Mouse (Mus musculus): Measurements from ENCODE around the gene Cwc22.

Gene Cwc22

GRCm38 (mm10) chr2:77969956-77970355 lies 23.8 kb upstream of the Cwc22 start:
- DNase-seq (ENCODE audit: low spot score) = no peak

DNA sequence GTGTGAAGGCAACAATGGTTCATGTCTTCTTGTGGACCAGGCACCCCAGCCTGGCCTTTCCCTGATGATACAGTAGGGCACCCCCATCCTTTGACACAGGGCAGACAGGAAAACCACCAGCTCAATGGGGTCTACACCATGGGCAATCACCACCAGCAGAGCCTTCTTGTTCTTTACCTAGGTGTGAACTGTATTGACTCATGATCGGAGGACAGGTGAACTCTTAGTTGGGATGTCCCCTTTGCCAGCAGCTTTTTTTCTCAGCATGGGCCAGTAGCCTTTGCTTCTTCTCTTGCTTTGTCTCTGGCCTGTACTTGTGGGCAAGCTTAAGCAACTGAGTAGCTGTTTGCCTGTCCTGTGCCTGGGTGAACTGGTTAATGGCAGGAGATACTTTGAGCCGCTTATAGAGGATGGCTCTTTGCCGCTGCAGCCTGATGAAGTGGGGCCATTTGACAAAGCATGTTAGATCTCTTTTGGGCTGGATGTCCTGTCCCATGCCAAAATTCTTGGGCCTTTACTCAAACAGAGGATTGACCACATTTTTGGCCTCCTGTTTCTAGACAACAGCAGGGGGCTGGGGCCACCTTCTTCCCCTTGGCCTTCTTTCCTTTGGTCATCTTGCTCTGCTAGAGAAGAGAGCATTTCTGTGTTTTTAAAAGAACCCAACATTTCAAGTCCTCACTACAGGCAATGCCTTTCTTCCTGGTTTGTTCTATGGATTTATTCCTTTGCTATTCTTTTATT lies 16.4 kb upstream of the Cwc22 start:
- no peak for DNase-seq (ENCODE audit: low spot score)

GRCm38 (mm10) chr2:77961256-77961655 lies 15.1 kb upstream of the Cwc22 start:
- no peak for DNase-seq (ENCODE audit: low spot score)

DNA sequence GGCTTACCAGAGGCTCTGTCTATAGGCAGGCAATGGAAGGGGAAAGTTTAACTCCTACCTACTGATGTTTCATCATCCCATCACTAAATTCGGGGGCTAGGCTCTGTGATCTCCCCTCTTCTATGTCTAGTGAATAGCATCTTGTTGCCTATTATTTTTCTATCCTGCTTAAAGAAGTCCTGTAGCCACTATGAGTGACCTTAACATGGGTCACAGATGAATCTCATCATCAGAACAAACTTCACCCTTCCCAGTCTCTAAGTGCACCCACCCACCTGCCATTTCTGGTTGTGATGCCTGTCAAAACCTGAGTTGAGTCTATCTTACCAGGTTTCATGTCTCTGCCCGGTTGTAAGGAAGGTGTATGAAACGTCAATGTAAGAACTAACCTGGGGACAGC lies 14.5 kb upstream of the Cwc22 start:
- DNase-seq (ENCODE audit: low spot score) = no peak

DNA sequence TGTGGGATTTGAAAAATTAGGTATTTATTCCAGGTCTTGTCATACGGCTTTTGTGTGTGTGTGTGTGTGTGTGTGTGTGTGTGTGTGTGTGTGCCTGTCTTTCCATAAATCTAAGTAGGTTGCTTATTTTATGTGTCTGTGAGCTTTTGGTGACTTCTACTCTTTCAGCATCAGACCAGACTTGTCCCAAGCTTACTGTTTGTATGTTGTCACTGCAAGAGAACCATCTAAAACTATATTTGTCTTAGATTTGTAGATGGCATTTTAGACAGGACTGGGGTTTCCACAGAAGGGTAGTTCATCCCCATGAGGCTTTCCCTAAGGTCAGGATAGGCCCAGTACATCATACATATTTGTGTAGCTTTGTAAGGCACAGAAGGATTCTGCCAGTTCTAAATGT lies 13.2 kb upstream of the Cwc22 start:
- DNase-seq (ENCODE audit: low spot score) = no peak

- DNase-seq (ENCODE audit: low spot score) = no peak
Measured at GRCm38 (mm10) chr2:77951415-77951913, 5.3 kb upstream of the Cwc22 start.

GRCm38 (mm10) chr2:77950111-77950510 lies 3.9 kb upstream of the Cwc22 start:
- no peak for DNase-seq (ENCODE audit: low spot score)

DNA sequence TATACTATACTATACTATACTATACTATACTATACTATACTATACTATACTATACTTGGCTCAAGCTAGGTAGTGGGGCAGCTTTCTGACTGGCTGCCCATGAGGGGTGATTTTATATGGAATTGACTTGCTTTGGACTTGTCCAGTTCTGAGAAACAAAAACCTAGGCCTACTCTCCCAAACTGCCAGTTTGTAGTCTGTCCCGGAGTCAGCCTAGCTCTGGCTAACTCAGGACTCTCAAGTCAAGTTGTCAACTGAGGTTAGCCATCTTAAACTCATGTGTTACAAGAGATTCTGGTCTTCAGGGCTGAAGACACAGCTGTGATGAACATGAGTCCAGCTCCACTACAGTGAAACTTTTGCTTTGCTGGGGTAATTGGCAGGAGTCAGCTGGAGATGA lies 3.3 kb upstream of the Cwc22 start:
- no peak for DNase-seq (ENCODE audit: low spot score)

DNA sequence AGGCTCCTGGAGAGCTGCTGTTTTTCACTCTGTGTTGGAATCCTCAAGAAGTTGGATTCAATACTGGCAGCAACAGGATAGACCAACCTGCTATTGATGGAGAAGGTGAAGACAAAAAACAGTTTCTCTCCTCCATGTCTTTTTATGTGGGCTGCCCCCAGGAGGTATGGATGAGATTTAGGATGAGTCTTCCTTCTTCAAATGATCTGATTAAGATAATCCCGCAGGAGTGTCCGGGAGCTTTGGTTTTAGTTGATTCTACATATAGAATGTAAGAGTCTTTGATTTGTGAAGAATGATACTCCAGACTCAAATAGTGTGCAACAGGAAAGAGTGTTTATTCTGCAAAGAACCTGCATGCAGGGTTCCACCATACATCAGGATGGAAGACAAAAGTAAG lies 2.7 kb upstream of the Cwc22 start:
- no peak for DNase-seq (ENCODE audit: low spot score)

- DNase-seq (ENCODE audit: low spot score) = no peak
Measured at GRCm38 (mm10) chr2:77948126-77948525, 2.0 kb upstream of the Cwc22 start.

DNA sequence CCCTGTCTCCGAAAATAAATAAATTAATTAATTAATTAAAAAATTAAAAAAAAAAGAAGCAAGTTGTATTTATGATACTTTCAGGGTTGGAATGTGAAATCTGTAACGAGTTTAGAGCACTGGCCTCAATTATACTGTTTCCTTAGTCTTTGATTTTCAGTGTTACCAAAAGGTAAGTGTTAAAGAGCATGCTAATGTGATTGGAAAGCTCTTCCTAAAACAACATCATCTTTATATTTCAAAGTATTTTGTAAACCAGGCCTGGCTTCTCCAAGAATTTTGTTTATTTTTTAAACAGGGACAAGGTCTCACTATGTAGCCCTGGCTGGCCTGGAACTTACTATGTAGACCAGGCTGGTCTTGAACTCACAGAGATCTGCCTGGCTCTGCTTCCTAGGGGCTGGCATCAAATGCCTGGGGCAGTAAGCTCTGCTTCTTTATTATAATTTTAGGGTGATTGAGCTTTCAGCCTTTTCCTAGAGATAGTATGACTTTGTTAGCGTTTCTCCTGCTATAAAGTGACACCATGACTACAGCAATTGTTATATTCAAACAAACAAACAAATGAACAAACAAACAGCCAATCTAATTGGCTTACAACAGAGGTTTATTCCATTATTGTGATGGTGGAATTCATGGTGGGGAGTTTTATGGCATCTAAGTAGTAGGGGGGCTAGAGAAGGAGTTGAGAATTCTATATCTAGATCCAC lies 1.1 kb upstream of the Cwc22 start:
- DNase-seq (ENCODE audit: low spot score) = no peak

- DNase-seq (ENCODE audit: low spot score) = no peak
Measured at GRCm38 (mm10) chr2:77944860-77945595, 1.1 kb downstream of the Cwc22 start.

- no peak for DNase-seq (ENCODE audit: low spot score)
Measured at GRCm38 (mm10) chr2:77944281-77944680, 1.9 kb downstream of the Cwc22 start.

DNA sequence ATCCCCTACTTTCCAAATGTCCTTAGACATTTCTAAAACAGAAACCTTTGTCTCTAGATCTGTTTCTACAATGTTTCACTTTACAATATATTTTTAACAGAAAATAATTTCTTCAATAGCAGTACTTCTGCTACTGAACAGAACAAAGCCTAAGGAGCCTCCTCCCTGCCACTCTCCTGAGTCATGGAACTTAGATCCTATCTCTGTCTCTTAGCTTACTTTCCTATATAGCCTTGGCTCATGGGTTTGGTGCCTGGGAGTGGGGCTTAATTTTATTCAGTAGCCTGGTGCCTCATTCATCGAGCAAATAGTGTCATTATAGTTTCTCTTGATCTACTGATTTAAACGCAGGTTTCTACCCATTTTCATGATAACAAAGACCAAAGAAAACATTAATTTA lies 4.2 kb downstream of the Cwc22 start:
- no peak for DNase-seq (ENCODE audit: low spot score)

DNA sequence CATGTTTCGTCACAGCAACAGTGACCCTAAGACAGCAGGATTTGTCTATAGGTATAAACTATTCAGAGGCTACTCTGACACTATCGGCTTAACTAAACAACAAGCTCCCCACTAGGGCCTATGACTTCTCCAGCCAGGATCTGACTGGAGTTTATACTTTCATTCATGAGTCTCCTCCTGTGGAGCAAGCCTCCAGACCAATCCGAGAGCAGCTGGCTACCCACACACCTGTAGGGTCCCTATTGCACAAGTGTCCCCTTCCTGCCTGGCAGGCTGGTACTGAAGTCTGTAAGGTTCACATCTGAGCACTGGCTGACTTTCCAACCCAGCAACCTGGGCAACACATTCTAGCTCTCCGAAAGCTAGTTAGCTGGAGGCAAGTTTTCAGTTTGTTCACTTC lies 7.9 kb downstream of the Cwc22 start:
- DNase-seq (ENCODE audit: low spot score) = no peak

GRCm38 (mm10) chr2:77937818-77938217 lies 8.4 kb downstream of the Cwc22 start:
- DNase-seq (ENCODE audit: low spot score) = no peak

- DNase-seq (ENCODE audit: low spot score) = no peak
Measured at GRCm38 (mm10) chr2:77934138-77934537, 12.0 kb downstream of the Cwc22 start.

DNA sequence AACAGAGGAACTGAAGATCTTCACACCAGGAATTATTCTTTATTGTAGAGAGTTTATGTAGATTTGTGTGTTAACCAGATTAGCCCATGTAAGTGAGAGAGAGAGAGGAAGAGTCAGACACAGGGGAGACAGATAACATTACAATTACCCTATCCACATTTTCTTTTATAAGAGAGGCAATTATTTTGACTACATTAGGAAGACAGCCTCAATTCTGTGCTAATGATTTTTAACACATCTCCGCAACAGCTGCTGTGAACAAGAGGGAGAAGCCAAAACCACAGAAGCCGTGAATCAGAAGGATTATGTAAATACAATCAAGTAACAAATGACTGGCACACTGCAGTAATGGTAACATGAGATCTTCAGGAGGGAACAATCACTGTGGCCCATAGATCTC lies 12.5 kb downstream of the Cwc22 start:
- DNase-seq (ENCODE audit: low spot score) = no peak

DNA sequence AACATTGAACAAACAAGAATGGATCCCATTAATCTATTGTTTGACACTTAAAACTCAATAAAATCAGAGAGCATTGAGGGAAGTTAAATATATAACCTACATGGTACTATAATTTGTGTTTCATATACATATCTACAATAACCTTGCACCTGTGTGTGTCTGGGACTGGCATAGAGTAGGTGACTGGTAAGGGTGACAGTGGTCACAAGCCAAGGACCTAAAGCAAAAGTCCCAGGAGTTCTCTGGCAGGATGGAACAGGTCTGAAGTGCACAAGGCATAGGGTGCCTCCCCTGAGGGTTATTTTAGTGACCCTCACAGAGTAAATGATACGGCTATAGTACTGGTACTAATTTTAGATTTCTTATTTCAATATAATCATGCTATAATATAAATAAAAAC lies 14.2 kb downstream of the Cwc22 start:
- no peak for DNase-seq (ENCODE audit: low spot score)

DNA sequence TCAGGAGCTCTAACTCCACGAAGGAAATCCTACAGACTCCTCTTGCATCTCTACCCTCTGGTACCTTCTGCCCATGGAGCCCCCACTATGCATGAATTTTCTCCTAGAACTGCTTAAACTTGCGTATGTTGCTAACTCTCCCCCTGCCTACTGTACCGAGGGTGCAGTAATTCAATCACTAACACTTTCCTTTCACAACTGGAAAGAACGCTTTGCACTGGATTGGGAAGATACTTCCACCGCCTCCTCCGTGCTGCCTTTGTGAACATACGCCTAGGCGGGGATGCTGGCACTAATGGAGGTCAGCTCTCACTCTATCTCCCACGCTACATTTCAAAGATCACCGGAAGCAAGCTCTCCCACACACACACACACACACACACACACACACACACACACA lies 17.8 kb downstream of the Cwc22 start:
- DNase-seq (ENCODE audit: low spot score) = no peak

DNA sequence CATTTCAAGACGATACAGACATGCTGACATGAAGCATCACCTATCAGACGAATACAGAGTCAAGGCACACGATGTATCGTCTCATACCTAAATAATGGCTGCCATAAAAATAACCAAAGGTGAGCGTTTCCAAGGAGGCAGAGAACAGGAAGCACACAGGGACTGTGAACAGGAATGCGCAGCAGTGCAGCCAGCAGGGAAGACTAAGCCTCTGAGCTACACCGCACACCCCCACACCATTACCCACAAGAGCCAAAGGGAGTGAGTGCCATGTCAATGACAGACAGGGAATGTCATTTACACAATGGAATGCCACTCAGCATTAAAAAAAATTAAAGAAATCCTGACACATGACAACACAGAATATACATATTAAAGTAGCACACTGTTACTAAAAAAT lies 19.7 kb downstream of the Cwc22 start:
- DNase-seq (ENCODE audit: low spot score) = no peak

- no peak for DNase-seq (ENCODE audit: low spot score)
Measured at GRCm38 (mm10) chr2:77925997-77926396, 20.2 kb downstream of the Cwc22 start.
